Mouse (Mus musculus): ENCODE measurements around the gene Gm20888.
"Not testable (repeated sequence)": the region's sequence is repeated elsewhere in the genome, so short reads cannot be mapped to it uniquely, and the experiment has no call there.

DNA sequence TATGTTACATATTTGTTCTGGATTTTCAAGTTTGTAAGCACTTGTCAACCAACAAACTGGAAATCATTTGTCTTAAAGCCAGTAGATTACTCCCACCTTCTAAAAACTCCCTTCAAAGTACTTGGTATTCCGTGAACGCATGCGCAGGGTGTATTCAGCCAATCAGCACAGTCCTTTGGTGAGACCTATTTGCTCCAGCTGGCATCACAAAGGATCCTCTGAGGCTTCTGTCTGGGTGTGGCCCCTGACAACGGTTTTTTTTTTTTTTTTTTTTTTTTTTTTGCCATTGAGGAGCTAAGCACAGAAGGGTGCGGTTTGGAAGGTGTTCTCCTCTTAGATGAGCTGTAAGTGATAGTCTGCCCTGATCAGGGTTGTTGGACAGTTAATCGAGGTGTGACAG is at the start of gene Gm20888:
- not testable (repeated sequence) for TF ChIP-seq CTCF (IDR thresholded peaks at IDR 0.05); EP300 (IDR thresholded peaks at IDR 0.05; ENCODE audit: insufficient read depth, low read depth, low read length); POLR2A (IDR thresholded peaks at IDR 0.05; ENCODE audit: insufficient read depth, low read depth, low read length)

Measured in heart, adult 2 months (tissue).